Mouse (Mus musculus): ENCODE results near the gene Smim15. TPM values are rescaled to one million over a fixed set of nuclear protein-coding genes. Genes with fewer than 3 reads are reported as not detected.

Gene Smim15
- polyA plus RNA-seq, 1 experiment from 2014 or later = 58.7 TPM

DNA sequence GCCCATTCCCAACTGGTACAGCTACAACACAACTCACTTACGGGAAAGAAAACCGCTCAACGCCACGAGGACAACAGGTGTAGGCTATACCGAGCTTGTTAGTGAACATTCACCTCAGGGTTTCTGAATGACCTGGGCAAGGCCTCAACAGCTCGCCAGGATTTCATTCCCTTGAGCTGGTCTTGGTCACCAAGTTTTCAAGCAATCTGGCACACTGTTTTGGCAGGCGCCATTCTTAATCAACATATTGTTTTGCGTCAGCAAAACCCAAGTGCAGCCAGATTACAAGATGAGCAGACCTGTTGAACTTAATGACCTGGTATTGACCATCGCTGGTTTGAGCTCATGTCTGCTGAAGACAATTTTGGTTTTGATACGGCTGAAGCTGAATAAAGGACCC lies 25.9 kb downstream of the Smim15 start:
- H3K4me3 ChIP-seq (ENCODE audit: low read depth, low read length) = no peak overlapping the region
- no peak overlapping the region for H3K27ac ChIP-seq (ENCODE audit: low read depth, low read length)
- no peaks in the 10 kb centered on the region for H3K27me3 ChIP-seq (ENCODE audit: control insufficient read depth, insufficient read depth, low read length)
- H3K4me1 ChIP-seq (ENCODE audit: control insufficient read depth, insufficient read depth, low read length) = no peaks in the 10 kb centered on the region
- no peak for ATAC-seq (ENCODE audit: insufficient read depth, low FRiP score, low TSS enrichment)
- no peak for DNase-seq (ENCODE audit: low spot score)
- 97% methylated on average over 10 of the region's 10 CpGs for WGBS
- no peak overlapping the region for H3K4me2 ChIP-seq (ENCODE audit: low read depth)
- H3K9me3 ChIP-seq (ENCODE audit: control insufficient read depth, low read length) = no peaks in the 10 kb centered on the region
- no peaks in the 10 kb centered on the region for H3K36me3 ChIP-seq (ENCODE audit: control insufficient read depth, insufficient read depth, low read length)
- H3K9ac ChIP-seq (ENCODE audit: low read length) = no peak overlapping the region

DNA sequence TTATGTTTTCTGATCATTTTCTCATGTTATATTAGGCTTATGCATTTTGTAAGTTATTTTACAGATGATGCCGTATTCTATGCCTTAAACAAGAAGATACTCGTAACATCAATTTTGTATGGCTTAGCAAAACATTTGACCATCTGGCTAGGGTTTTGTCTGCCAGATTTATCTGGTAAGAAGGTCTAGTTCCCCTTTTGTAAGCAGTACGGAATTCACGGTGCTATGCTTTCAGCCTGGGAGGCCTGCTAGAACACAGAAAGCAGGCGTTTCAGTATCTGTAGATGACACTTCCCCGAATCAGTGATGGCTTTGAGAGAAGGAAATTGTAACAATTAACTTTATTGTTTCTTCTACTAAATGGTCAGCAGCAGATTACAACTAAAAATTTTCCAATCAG lies 33.2 kb downstream of the Smim15 start:
- no peak overlapping the region for H3K4me2 ChIP-seq (ENCODE audit: low read depth)
- no peaks in the 10 kb centered on the region for H3K9me3 ChIP-seq (ENCODE audit: control insufficient read depth, low read length)
- H3K36me3 ChIP-seq (ENCODE audit: control insufficient read depth, insufficient read depth, low read length) = no peaks in the 10 kb centered on the region
- no peak overlapping the region for H3K9ac ChIP-seq (ENCODE audit: low read length)
- no peak overlapping the region for H3K27ac ChIP-seq (ENCODE audit: low read depth, low read length)
- H3K4me3 ChIP-seq (ENCODE audit: low read depth, low read length) = no peak overlapping the region
- no peaks in the 10 kb centered on the region for H3K27me3 ChIP-seq (ENCODE audit: control insufficient read depth, insufficient read depth, low read length)
- 84% methylated on average over 6 of the region's 6 CpGs for WGBS
- DNase-seq (ENCODE audit: low spot score) (no peak), ATAC-seq (ENCODE audit: insufficient read depth, low FRiP score, low TSS enrichment) (no peak)
- no peaks in the 10 kb centered on the region for H3K4me1 ChIP-seq (ENCODE audit: control insufficient read depth, insufficient read depth, low read length)

DNA sequence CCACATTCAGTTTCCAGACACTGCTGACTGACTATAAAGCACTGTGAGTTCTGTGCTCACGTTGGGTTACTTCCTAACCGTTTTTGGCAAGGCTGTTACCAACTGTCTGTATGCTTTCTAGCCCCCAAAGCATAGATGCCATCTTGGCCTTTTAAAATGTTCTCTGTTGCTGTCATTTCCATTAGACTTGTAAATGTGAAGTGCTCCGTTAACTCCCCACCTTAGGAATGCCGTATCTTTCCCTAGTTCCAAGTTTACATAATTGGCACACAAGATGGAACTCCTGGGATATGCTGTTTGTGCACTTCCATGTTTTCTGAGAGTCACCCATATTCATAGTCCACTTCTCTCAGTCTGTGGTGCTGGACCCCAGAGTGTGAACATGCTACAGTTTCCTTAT lies 33.7 kb downstream of the Smim15 start:
- Histone ChIP-seq H3K27me3 (ENCODE audit: control insufficient read depth, insufficient read depth, low read length) (no peaks in the 10 kb centered on the region), H3K4me2 (ENCODE audit: low read depth) (no peak overlapping the region), H3K9ac (ENCODE audit: low read length) (no peak overlapping the region), H3K4me3 (ENCODE audit: low read depth, low read length) (no peak overlapping the region), H3K9me3 (ENCODE audit: control insufficient read depth, low read length) (no peaks in the 10 kb centered on the region), H3K36me3 (ENCODE audit: control insufficient read depth, insufficient read depth, low read length) (no peaks in the 10 kb centered on the region), H3K4me1 (ENCODE audit: control insufficient read depth, insufficient read depth, low read length) (no peaks in the 10 kb centered on the region), H3K27ac (ENCODE audit: low read depth, low read length) (no peak overlapping the region)
- ATAC-seq (ENCODE audit: insufficient read depth, low FRiP score, low TSS enrichment) (no peak), DNase-seq (ENCODE audit: low spot score) (no peak)
- 89% methylated on average over 4 of the region's 4 CpGs for WGBS

DNA sequence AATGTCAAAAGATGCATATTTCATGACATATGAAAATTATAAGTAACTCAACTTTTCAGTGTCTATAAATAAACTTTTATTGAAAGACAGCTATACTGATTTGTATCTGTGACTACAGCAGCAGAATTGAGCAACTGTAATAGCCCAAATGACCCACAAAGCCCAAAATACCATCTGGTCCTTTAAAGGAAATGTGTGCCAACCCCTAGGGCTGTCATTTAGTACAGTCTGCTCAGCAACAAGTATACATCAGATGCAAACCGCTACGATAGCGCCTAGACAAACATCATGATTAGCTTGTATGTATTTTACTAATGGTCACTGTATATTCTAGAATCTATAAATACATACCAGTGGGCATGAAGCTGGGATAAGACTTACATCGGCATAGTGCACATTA lies 39.8 kb downstream of the Smim15 start:
- H3K9me3 ChIP-seq (ENCODE audit: control insufficient read depth, low read length) = no peaks in the 10 kb centered on the region
- WGBS = 97% methylated on average over 4 of the region's 4 CpGs
- no peak for ATAC-seq (ENCODE audit: insufficient read depth, low FRiP score, low TSS enrichment)
- no peak for DNase-seq (ENCODE audit: low spot score)
- H3K9ac ChIP-seq (ENCODE audit: low read length) = no peak overlapping the region
- no peaks in the 10 kb centered on the region for H3K36me3 ChIP-seq (ENCODE audit: control insufficient read depth, insufficient read depth, low read length)
- no peak overlapping the region for H3K4me3 ChIP-seq (ENCODE audit: low read depth, low read length)
- no peak overlapping the region for H3K4me2 ChIP-seq (ENCODE audit: low read depth)
- H3K27me3 ChIP-seq (ENCODE audit: control insufficient read depth, insufficient read depth, low read length) = no peaks in the 10 kb centered on the region
- H3K4me1 ChIP-seq (ENCODE audit: control insufficient read depth, insufficient read depth, low read length) = no peaks in the 10 kb centered on the region
- no peak overlapping the region for H3K27ac ChIP-seq (ENCODE audit: low read depth, low read length)

DNA sequence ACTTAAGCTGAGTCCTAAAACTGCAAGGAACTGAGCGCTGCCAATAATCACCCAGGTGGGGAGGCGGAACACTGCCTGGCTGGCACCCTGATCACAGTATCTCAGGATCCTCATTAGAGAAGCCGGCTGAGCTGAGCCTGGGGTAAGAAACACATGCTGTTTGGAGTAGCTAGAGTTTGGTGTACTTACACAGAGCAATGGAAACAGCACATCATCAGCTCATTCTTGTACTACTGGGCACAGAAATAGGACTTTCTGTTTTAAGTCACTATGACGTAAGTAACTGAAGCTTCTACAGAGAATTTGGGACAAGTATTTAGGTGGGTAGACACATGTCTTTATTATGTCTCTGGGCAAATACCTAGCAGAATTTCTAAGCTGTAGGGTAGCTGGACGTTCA lies 41.8 kb downstream of the Smim15 start:
- Histone ChIP-seq H3K27ac (ENCODE audit: low read depth, low read length) (no peak overlapping the region), H3K4me1 (ENCODE audit: control insufficient read depth, insufficient read depth, low read length) (no peaks in the 10 kb centered on the region), H3K36me3 (ENCODE audit: control insufficient read depth, insufficient read depth, low read length) (no peaks in the 10 kb centered on the region), H3K9me3 (ENCODE audit: control insufficient read depth, low read length) (no peaks in the 10 kb centered on the region), H3K27me3 (ENCODE audit: control insufficient read depth, insufficient read depth, low read length) (no peaks in the 10 kb centered on the region), H3K4me3 (ENCODE audit: low read depth, low read length) (no peak overlapping the region), H3K9ac (ENCODE audit: low read length) (no peak overlapping the region), H3K4me2 (ENCODE audit: low read depth) (no peak overlapping the region)
- 89% methylated on average over 5 of the region's 5 CpGs for WGBS
- ATAC-seq (ENCODE audit: insufficient read depth, low FRiP score, low TSS enrichment) = no peak
- no peak for DNase-seq (ENCODE audit: low spot score)

DNA sequence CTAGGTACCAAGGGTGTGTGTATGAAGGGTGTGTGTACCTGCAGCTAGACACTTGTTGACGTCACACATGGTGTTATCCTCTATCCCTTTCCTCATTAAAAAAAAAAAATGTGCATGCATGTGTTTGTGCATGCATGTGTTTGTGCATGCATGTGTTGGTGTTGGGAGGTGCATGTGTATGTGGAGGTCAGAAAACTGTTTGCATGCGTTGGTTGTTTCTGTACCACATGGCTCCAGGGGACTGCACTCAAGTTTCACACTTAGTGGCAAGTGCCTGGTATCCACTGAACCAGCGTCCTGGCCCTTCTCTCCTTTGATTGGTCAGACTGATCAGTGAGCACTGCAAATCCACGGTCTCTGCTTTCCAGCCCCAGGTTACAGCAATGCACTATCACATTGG lies 42.5 kb downstream of the Smim15 start:
- H3K9ac ChIP-seq (ENCODE audit: low read length) = no peak overlapping the region
- no peak for ATAC-seq (ENCODE audit: insufficient read depth, low FRiP score, low TSS enrichment)
- no peak overlapping the region for H3K27ac ChIP-seq (ENCODE audit: low read depth, low read length)
- H3K27me3 ChIP-seq (ENCODE audit: control insufficient read depth, insufficient read depth, low read length) = no peaks in the 10 kb centered on the region
- H3K36me3 ChIP-seq (ENCODE audit: control insufficient read depth, insufficient read depth, low read length) = no peaks in the 10 kb centered on the region
- H3K4me1 ChIP-seq (ENCODE audit: control insufficient read depth, insufficient read depth, low read length) = no peaks in the 10 kb centered on the region
- H3K9me3 ChIP-seq (ENCODE audit: control insufficient read depth, low read length) = no peaks in the 10 kb centered on the region
- no peak overlapping the region for H3K4me3 ChIP-seq (ENCODE audit: low read depth, low read length)
- no peak for DNase-seq (ENCODE audit: low spot score)
- no peak overlapping the region for H3K4me2 ChIP-seq (ENCODE audit: low read depth)
- WGBS = 66% methylated on average over 4 of the region's 4 CpGs

DNA sequence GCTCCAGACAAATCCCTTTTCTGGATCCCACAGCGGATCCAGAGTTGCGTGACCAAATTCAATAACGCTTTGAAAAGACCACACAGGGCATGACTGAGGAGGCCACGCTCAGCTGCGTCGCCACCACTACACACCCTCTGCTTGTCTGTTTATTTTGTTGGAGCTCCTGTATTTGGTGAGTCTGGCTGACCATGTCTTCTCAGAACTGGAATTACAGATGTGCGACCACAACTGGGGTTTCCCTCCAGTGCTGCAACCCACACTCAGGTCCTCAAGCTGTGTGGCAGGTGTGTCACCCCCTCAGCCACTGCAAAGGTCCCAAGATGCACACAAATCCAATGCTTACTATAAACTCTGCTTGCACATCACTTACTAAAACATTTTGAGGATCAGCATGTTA lies 48.0 kb downstream of the Smim15 start:
- WGBS = 81% methylated on average over 7 of the region's 7 CpGs
- Histone ChIP-seq H3K27ac (ENCODE audit: low read depth, low read length) (no peak overlapping the region), H3K9ac (ENCODE audit: low read length) (no peak overlapping the region), H3K9me3 (ENCODE audit: control insufficient read depth, low read length) (no peaks in the 10 kb centered on the region), H3K4me2 (ENCODE audit: low read depth) (no peak overlapping the region), H3K4me3 (ENCODE audit: low read depth, low read length) (no peak overlapping the region), H3K27me3 (ENCODE audit: control insufficient read depth, insufficient read depth, low read length) (no peaks in the 10 kb centered on the region), H3K36me3 (ENCODE audit: control insufficient read depth, insufficient read depth, low read length) (no peaks in the 10 kb centered on the region), H3K4me1 (ENCODE audit: control insufficient read depth, insufficient read depth, low read length) (no peaks in the 10 kb centered on the region)
- DNase-seq (ENCODE audit: low spot score) (no peak), ATAC-seq (ENCODE audit: insufficient read depth, low FRiP score, low TSS enrichment) (no peak)

DNA sequence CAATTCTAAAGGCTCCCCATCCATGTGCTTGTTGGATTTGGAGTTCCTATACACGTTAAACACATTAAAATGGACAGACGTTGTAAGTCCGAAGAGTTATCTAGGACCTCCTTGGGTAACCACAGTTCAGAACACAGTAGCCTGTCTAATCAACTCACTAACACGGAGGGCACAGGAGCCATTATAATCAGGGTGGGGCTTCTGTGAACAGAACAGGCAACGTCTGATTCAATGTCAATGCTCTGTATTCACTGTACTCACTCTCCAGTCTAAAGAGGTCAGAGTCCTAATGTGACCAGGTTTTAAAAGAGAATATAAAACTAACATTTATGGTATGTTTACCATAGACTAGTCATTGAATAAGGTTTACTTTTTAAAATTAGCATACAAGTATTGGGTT lies 50.4 kb downstream of the Smim15 start:
- no peak overlapping the region for H3K4me2 ChIP-seq (ENCODE audit: low read depth)
- H3K27me3 ChIP-seq (ENCODE audit: control insufficient read depth, insufficient read depth, low read length) = no peaks in the 10 kb centered on the region
- no peak overlapping the region for H3K27ac ChIP-seq (ENCODE audit: low read depth, low read length)
- 93% methylated on average over 5 of the region's 5 CpGs for WGBS
- H3K36me3 ChIP-seq (ENCODE audit: control insufficient read depth, insufficient read depth, low read length) = no peaks in the 10 kb centered on the region
- no peak overlapping the region for H3K9ac ChIP-seq (ENCODE audit: low read length)
- H3K4me1 ChIP-seq (ENCODE audit: control insufficient read depth, insufficient read depth, low read length) = no peaks in the 10 kb centered on the region
- no peak overlapping the region for H3K4me3 ChIP-seq (ENCODE audit: low read depth, low read length)
- no peak for DNase-seq (ENCODE audit: low spot score)
- ATAC-seq (ENCODE audit: insufficient read depth, low FRiP score, low TSS enrichment) = no peak
- no peaks in the 10 kb centered on the region for H3K9me3 ChIP-seq (ENCODE audit: control insufficient read depth, low read length)

DNA sequence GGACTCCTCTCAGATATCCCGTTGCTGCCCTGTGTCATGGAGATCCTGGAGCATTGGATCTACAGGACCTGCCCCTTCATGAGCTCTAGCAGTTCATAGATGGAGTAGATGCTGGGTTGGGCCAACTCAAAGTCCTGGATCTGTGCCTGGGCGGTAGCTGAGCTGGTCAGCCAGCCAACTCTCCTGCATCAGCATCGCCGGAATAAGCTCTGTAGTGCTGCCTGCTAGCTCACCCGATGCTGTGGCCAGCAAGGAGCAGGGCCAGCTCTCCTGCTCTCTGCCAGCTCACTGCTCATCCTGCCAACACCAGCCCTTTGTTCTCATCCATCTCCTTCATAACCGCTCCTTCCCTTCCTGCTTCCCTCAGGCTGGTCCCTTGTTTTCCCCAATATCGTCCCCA lies 51.4 kb downstream of the Smim15 start:
- Histone ChIP-seq H3K27ac (ENCODE audit: low read depth, low read length) (no peak overlapping the region), H3K4me1 (ENCODE audit: control insufficient read depth, insufficient read depth, low read length) (no peaks in the 10 kb centered on the region), H3K9me3 (ENCODE audit: control insufficient read depth, low read length) (no peaks in the 10 kb centered on the region), H3K4me2 (ENCODE audit: low read depth) (no peak overlapping the region), H3K36me3 (ENCODE audit: control insufficient read depth, insufficient read depth, low read length) (no peaks in the 10 kb centered on the region), H3K9ac (ENCODE audit: low read length) (no peak overlapping the region), H3K27me3 (ENCODE audit: control insufficient read depth, insufficient read depth, low read length) (no peaks in the 10 kb centered on the region), H3K4me3 (ENCODE audit: low read depth, low read length) (no peak overlapping the region)
- WGBS = 93% methylated on average over 7 of the region's 7 CpGs
- no peak for DNase-seq (ENCODE audit: low spot score)
- ATAC-seq (ENCODE audit: insufficient read depth, low FRiP score, low TSS enrichment) = no peak
